Mouse (Mus musculus) kidney, adult 2 months (tissue): ENCODE data around the gene Csrnp1.

Experiments used
- CTCF ChIP-seq: fragments of 200-500 bp; conservative IDR thresholded peaks from 2 replicates; pipeline ENCODE4 v1.5.1; 2011; ENCODE audit warnings: low read depth, mild to moderate bottlenecking, control low read depth, low read length, moderate library complexity, mixed read lengths; ENCODE audit not compliant: insufficient read depth, insufficient read length
- POLR2A ChIP-seq: fragments of 200-500 bp; IDR thresholded peaks from one replicate; pipeline ENCODE4 v1.6.1; 2011; ENCODE audit warnings: low read depth, low read length, control low read depth

- TF ChIP-seq POLR2A (no peak), CTCF (no peak)
Measured at GRCm38 (mm10) chr9:119976704-119977556, 7.5 kb downstream of the Csrnp1 start.
